Mouse (Mus musculus): Measurements from ENCODE around the gene Evi2b. TPM values are rescaled to one million over a fixed set of nuclear protein-coding genes. Genes with fewer than 3 reads are reported as not detected.

Gene Evi2b
- total RNA-seq (2022), result 1 to 10 TPM in 1 of 4 experiments, under 1 TPM in 2, not detected in 1; 0.44 to 2.0 (median 0.66) TPM

DNA sequence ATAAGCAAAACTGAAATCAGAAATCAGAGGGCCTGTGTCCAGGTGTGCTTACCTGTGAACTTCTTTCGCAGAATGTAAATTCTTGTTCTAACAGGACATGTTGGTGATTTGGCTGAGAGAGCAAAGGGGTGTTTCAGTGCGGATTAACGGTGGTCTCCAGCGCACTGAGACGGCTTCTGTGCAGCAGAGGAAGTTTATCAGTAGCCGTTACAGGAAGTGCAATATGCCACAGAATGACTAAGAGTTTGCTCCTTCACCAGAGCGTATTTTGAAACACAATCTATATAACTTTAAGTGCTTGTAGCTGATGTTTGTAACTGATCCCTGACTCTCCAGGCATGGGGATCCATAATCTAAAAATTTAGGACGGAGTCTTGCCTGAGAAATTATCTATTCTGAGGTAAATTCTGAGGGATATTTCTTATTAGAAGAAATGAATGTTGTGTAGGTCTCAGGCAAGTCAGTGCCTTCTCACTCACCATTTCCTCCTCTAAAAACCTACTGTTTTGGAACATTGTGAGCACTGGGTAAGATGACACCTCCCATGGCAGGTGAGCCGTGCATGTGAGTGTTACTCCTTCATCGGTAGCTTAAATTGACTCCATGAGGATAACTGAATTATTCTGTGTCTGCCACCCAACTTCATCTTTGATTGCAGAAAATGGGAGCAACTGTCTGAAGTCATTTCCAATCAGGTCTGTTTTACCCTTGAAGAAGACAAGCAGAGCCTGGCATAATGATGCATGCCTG is at the start of gene Evi2b:
TSS of gene Evi2b (minus strand) at position 203 of the 750 bp plus-strand sequence.
- DNase-seq (ENCODE audit: low spot score in 2 of 2), result no peak

DNA sequence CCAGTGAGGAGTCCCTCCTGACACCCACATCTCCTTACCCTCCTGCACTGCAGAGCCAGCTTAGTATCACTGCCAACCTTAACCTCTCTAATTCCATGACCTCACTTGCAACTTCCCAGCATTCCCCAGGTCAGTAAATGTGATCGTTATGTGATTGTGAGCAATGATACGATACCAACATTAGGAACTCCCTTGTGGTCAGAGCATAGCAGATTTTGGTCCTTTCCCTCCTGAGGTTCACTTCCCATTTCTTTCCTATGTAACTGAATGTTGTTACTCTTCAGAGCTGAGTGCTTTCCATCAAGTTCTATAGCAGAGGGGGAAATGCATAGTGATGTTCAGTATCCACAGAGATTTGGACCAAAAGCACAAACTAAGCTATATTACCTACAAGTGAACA is 46.8 kb upstream of the Evi2b start:
- DNase-seq (ENCODE audit: low spot score in 2 of 2), result no peak

DNA sequence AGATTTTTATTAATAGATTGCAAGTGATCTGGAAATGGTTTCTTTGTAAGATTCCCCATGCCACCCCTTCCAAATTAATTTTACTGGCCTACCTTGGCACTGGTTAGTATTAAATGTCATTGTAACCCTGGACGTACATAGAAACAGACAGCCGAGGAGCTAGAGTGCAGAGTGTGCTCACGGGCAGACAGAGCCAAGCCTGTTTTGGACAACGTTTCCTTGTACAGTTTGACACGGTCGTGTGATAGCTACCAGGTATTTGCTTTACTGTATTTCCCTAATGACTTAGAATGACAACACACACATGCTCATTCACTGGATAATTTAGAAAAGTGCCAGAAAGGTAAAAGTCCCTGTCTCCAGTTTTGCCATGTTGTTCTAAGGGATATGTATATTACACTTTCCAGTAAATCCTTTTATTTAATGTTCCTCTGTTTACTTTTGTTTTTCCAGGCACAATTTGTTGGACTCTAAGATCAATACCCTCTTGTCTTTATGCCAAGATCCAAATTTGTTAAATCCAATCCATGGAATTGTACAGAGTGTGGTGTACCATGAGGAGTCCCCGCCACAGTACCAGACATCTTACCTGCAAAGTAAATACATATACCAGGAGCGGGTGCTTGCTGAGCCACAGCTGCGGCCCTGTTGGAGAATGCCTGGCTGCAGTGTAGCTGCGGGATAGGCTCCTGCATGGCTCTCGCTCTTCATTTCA is 44.8 kb upstream of the Evi2b start:
- no peak for DNase-seq (ENCODE audit: low spot score in 2 of 2)

DNA sequence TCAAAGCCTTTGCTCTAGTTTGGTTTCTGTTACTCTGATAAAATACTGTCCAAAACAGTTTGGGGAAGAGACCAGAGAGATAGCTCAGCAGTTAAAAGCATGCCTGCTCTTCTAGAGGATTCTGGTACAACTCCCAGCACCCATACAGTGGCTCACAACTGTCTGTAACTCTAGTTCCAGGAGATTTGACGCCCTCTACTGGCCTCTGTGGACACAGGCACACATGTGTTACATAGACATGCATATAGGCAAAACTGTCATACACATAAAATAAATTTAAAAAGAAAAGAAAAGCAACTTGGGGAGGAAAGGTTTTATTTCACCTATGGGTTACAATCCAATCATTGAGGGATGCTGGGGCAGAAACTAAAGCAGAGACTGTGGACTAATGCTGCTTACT is 43.4 kb upstream of the Evi2b start:
- DNase-seq (ENCODE audit: low spot score in 2 of 2), result no peak

DNA sequence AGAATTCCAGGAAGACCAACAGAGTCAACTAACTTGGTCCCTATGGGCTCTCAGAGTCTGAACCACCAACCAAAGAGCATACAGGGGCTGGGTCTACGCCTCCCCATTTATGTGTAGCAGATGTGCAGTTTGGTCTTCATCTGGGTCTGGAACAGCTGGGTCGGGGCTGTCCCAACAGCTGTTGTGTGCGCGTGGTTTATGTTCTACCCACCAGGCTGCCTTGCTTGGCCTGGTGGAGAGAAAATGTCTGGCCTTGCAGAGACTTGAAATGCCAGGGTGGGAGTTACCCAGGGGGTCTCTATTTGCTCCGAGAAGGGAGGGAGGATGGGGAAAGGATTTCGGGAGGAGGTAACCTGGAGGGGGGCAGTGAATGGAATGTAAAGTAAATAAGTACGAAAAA is 39.9 kb upstream of the Evi2b start:
- no peak for DNase-seq (ENCODE audit: low spot score in 2 of 2)

DNA sequence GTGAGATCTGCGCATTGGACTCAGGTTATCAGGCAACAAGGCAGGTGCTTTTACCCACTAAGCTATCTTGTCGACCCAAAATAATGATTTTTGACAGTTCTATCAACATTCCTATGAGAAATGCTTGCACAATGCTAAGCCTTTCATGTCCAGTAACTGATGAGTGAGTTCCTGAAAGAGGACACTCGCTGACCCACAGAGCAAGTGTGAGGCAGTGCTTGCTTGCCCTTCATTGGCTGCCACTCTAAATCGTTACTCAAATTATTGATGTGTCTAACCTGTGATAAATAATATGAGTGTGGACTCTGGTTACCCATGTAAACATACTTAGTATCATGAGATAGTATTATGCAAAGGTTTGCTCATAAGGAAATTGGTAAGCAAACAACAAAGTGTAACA is 37.0 kb upstream of the Evi2b start:
- no peak for DNase-seq (ENCODE audit: low spot score in 2 of 2)

DNA sequence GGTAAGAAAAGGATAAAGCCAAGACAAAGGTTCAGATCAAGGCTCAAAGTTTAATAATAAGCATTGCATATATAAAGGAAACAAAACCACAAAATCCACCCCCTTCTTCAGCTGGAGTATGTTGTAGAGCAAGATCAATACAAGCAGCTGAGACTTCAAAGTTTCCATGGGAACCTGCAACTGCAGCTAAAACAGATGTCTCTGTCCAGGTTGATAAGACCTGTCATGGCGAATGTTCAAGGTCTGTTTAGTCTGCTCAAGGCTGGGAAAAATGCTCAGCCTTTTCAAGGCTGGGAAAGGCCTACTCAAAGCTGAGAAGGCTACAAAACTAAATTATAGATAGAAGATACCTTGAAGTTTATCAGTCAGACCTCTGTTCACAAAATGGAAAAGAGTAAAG is 29.1 kb upstream of the Evi2b start:
- DNase-seq (ENCODE audit: low spot score in 2 of 2), result no peak

DNA sequence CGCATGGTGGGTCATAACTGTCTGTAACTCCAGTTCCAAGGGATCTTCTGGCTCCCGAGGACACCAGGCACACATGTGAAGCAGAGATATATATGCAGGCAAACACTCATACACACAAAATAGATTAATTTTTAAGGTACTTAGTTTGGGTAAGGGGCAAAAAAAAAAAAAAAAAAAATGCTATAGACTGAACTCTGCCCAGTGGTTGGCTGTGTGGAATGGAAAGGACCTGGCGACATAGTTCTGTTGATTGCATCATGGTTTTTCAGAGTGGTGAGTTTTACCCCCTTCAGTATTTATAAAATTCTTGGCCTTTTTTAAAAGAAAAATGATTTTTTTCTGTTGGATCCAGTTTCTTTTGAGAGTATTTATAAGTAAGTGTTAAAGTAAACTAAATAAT is 12.7 kb upstream of the Evi2b start:
- no peak for DNase-seq (ENCODE audit: low spot score in 2 of 2)

DNA sequence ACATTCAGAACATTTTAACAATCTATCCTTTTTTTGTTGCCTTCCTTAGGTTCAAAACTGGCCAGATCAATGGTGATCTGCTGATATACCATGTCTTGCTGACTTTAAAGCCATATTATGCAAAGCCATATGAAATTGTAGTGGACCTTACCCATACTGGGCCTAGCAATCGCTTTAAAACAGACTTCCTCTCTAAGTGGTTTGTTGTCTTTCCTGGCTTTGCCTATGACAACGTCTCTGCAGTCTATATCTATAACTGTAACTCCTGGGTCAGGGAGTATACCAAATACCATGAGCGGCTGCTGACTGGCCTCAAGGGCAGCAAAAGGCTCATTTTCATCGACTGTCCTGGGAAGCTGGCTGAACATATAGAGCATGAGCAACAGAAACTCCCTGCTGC is 12.0 kb upstream of the Evi2b start:
- DNase-seq (ENCODE audit: low spot score in 2 of 2), result no peak

DNA sequence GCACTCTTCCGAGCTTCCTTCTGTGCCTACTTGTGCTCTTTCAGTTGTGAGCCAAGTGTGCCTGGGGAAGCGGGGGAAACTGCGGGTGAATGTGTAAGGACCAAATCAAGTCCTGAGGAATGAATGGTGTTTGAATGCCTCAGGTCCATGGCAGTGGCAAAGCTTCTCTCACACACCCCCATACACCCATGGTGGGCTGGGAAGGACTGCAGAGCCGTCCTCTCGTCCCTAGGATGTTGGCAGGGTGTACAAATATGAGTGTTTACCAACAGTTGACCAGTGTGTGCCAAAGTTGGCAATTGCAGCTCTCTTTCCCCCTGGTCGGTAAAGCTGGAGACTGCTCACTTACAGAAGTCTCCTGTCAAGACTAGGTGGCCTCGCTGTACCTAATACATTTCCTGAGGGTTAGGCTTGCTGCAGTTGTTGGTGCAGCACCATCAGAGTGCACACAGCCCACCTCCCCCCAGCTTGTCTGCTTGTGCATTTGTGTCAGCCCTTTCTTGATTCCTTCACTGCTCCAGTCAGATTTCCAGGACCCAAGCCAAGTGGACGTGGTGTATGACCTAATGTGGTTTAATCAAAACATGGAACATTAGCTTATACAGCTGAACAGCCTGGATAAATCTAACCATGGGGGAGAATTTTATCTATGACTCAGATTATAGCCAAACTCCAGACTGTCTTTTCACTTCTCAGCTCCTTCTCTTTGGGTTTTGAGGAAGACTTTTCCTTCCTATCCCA is 10.6 kb upstream of the Evi2b start:
- no peak for DNase-seq (ENCODE audit: low spot score in 2 of 2)

DNA sequence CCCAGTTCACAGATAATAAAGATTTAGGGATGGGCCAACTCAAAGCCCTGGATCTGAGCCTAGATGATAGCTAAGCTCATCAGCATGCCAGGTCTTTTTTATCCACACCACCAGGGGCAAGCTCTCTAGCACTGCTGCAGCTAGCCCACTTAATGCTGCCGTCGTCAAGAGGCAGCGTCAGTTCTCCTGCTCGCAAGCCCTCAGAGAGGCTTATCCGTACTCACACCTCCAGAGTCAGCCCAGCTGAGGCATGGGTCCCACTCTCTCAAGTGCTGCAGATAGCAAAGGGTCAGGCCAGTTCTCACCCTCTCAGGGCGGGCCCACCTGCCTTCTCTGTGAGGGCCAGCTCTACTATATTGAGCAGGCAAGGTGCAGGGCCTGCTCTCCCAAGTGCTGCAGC is 9.7 kb upstream of the Evi2b start:
- no peak for DNase-seq (ENCODE audit: low spot score in 2 of 2)

DNA sequence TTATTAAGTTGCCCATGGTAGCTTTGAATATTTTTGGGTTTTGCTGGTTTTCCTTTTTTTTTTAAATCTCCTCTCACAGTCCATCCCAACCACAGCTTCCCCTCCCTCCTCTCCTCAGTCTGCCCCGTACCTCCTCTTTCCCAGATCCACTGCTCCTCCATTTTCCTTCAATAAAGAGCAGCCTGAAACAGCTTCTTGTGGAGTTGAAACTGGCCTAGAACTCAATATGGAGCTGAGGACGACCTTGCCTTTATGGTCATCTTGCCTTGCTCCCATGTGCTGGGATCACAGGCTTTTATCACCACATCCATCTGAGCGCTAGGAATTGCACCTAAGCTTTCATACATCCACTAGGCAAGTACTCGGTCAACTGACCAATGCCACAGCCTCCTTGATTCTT is 7.9 kb upstream of the Evi2b start:
- DNase-seq (ENCODE audit: low spot score in 2 of 2), result no peak

DNA sequence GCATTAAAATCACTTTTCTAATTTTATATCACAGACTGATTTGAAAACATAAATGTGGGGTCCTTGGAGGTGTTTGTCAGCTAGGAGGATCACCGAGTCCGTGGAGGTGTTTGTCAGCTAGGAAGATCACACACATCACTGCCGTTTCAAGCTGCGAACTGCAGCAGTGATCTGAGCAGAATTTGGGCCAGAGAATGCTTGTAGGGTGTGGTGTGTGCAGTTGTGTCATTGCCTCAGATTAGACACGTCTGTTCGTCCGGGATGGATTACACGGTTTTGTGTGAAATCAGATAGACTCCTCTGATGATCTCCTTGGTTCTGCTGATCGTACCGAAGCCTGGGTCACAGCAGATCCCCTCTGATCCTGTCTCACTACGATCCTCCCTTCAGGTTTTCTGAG is 7.2 kb upstream of the Evi2b start:
- no peak for DNase-seq (ENCODE audit: low spot score in 2 of 2)

DNA sequence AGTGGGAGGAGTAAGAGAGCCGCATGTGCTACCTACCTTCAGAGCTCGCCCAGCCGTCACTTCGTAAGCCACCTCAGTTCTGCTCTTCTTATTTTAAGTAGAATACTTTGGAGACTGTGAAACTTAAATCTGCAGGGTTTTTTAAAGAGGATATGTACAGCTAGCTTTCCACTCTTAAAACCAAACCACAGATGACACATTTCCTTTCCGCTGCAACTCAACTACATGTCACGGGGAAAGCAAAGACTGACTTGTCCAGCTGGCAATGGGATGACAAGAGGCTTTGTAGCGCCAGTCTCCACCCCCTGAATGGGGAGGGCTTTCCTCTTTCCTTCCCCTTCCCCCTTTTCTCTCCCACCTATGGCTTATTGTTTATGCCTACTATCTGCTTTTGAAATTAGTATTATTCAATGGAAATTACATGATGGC is 6.8 kb upstream of the Evi2b start, which contains the start of the genes Evi2 and Evi2a:
TSS of gene Evi2 (minus strand) at position 257 of the 429 bp plus-strand sequence.
TSS of gene Evi2a (minus strand) at position 277 of the 429 bp plus-strand sequence.
- DNase-seq (ENCODE audit: low spot score in 2 of 2), result no peak

DNA sequence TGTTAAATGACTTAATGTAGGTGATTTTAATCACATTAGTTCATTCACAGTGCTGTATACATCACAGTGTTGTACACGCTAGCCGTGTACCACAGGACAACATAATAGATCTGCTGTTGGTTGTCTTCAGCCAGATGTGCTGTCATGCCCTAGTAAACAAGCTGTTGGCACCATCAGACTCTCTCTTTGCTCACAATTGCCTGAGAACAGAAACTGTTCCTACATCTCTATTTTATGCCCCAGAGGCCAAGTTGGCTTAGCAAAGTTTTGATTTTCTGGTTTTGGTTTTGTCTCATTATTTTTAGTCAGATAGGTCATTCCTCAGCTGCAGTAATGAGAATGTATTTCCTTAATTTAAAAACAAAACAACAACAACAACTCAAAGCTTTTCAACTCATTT is 6.2 kb upstream of the Evi2b start:
- DNase-seq (ENCODE audit: low spot score in 2 of 2), result no peak

DNA sequence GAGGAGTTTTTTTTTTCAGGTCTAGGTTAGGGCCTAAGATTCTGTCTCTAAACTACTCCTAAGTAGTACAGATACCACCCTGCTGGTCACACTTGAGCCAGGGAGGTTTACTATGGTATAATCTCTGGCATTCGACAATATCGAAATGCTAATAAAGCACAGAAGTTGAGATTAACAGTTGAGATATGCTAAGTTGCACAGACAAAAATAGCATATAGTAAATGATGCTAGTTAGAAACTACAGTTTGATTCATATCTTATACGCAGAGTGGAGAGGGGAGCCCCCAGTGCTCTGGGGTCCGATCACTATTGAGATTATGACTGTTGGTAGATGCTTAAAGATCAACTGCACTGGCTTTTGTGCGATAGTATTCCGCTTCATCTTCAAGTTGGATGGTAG is 5.7 kb upstream of the Evi2b start:
- DNase-seq (ENCODE audit: low spot score in 2 of 2), result no peak

DNA sequence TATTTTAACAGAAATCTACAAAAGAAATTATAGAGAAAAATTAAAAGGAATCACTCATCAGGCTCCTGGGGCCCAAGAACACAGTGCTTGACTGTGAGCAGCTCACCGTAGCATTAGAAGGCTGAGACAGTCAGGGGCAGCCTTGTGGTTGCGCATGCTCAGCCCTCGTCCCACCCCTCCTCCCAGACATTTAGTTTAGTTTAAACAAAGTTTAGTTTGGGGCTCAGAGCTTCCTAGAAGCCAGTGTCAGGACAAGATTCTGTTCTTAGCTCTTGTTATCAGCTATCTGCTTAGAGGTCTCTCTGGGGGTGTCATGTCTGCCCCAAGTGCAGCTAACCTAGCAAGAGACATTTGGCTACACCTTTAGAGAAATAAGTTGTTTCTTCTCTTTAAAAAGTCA is 5.0 kb upstream of the Evi2b start:
- no peak for DNase-seq (ENCODE audit: low spot score in 2 of 2)

DNA sequence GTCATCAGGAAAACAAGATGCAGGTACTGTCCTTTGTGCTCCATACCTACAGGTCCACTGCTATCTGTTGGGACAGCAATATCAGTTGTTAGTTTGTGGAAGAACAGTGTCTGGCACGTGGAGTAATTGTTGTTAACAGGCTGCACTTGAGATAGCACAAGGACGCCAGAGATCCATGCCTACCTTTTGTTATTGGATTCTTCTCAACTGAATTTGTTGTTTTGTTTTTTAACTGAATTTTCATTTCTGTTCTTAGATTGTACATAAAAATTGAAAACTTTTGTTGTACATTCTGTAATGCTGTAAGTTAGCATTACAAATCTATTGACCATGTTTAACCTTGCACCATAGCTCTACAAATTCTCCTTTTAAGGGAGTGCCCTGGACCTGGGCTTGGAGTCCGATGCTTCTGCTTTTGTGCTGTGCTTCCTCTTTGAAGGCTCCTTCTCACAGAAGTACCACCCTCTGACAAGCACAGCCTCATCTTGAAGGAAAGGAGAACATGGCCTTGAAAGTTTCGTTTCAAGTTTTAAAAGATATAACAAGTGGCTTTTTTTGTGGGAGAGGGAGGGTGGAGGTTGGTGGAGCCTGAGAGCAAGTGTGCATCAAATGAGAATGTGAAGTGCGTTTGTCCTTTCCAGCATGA is 4.3 kb upstream of the Evi2b start:
- no peak for DNase-seq (ENCODE audit: low spot score in 2 of 2)

DNA sequence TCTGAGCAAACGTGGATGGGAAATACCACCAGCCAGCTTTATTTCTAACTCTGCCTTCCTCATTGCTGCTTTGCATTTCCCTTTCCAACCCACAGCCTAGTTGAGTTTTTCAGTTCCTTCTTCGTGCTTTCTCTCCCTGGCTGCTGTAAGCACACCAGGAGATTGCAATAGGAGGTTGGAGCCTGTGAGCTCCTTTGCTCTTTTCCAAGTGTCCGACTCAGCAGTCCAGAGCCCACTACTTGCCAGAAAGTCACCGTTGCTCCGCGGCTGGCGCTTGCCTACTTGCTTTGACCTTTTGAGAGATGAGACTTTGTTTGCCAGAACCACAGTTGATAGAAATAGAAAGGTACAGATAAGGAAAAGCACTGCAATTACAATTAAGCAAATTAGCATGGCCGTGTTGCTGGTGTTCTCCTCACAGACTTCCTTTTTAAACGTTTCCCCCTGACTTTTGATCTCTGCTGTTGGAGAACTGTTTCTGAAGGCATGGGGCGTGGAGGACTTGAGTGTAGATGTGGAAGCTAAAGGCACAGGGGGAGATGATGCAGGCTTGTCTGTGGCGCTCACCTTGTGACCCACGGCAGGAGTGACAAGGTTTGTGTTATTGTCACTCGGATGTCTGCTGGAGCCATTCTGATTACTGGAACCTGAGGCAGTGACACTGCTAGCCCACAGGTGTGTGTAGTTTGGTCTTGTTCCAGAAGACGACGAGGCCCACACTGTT is 3.6 kb upstream of the Evi2b start:
- no peak for DNase-seq (ENCODE audit: low spot score in 2 of 2)

DNA sequence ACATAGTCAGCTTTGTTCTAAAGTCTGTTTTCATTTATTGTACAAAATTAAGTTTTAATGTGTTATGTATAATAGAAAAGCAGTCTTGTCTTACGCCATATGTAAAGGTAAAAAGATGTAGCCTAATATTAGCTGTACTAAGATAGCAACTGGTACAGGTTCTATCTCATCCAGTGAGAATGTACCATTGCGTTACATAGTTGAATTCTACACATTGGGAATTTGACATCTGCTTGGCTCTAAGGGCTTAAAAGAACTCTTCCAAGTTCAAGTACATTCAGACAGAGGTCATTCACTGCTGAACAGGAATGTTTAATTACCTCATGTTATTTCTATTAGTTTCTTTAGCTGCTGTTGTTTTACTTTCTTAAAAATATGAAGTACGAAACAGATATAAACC is 3.0 kb upstream of the Evi2b start:
- DNase-seq (ENCODE audit: low spot score in 2 of 2), result no peak

DNA sequence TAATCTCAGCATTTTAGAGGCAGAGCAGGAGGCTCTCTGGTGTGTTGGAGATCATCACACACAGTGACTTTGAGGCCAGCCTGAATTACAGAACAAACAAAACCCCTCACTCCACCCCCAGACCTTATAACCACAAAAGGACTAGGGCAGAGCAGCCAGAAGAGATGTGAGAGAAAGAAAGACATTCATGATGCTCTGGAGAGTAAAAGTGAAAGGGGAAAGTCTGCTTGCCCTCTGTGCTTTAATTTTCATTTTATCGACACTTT is 681 bp upstream of the Evi2b start:
- no peak for DNase-seq (ENCODE audit: low spot score in 2 of 2)

Measured in left cerebral cortex, adult 8-10 months (tissue).